Mouse (Mus musculus): ENCODE measurements around the gene Apol7b.
"Not testable (repeated sequence)": the region's sequence is repeated elsewhere in the genome, so short reads cannot be mapped to it uniquely, and the experiment has no call there.

- TF ChIP-seq CTCF (IDR thresholded peaks at IDR 0.05; ENCODE audit: control insufficient read depth, insufficient read depth, insufficient read length) = peak; percentile 40
- not testable (repeated sequence) for TF ChIP-seq MYOG (IDR thresholded peaks at IDR 0.05; ENCODE audit: control insufficient read depth, extremely low read depth, insufficient read length); MYOD1 (IDR thresholded peaks at IDR 0.05; ENCODE audit: control insufficient read depth, insufficient read length, low read depth); MAX (IDR thresholded peaks at IDR 0.05); FOSL1 (IDR thresholded peaks at IDR 0.05; ENCODE audit: insufficient read depth, low read length, poor library complexity, severe bottlenecking); USF1 (IDR thresholded peaks at IDR 0.05; ENCODE audit: low read depth)
Measured at GRCm38 (mm10) chr15:77399027-77399426, 48.3 kb downstream of the Apol7b start, which contains the start of gene Apol7a.

All from C2C12 (cell line).